Mouse (Mus musculus): Measurements from ENCODE around the gene Bcap31. TPM values are rescaled to one million over a fixed set of nuclear protein-coding genes. Genes with fewer than 3 reads are reported as not detected.

Bcap31 gene
- 227 TPM for polyA plus RNA-seq (2017; shearing (Covaris generic))

DNA sequence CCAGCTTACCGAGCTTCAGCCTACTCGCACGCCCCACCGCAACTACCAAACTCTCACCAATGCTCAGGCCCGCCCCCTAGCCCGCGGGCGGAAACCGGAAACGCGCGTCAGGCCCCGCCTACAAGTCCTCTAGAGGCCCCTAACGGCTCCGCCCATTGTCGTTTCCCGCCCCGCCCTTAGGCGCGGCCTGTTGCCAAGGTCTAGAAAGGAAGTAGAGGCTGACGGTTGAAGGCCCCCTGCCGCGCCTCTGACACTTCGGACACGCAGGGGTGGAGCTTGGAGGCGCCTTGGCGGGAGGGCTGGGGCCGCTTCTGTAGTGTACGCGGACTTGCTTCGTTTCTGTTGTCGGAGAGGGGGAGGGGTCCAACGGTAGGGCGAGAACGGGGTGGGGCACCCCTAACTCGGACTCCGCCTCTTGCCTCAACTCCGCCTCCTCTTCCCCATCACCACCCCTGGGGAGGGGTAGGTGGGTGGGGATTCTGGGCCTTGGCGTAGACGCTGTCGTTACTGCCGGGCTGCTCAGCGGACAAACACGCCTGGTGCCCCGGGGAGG is at the start of gene Bcap31, which contains the start of gene Abcd1:
Bcap31 (minus strand) TSS at position 67 of the 553 bp plus-strand sequence.
Abcd1 (plus strand) TSS at position 489 of the 553 bp plus-strand sequence.

DNA sequence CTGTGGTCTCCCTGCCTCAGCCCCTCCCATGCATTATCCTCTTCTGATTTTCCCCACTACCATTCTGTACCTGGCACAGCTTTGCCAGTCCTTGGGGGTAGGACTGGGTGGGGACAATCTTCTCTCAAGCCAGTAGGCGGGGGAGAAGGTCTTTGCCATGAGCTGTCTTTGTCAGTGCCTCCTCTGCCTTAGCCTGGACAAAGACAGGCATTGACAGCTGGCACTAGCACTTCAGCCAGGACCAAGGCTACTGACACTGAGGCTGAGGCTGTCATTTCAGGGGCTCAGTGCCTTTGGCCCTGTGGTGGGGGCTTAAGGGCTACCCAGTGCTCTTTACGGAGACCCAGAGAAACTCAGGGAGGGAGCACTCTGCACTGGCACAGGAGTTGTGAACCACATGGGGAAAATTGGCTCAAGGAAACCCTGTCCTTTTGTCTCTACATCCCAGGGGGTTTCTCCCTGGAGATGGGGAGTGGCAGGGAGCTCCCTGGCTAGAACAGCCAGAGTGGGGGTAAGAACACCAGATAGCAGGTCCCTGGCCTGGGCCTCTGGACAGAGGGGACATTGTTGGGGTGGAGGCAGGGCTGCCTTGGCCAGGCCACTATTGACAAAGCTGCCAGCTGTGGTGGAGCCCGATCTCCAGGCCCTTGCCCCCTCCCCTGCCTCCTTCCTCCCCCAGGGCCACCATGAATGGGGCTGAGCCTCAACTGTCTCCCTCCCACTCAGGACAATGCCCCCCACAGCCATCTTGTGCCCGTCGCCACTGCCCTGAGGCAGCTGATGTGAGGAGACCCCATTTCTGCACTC is 40.6 kb upstream of the Bcap31 start, which contains the start of gene Plxnb3:
Plxnb3 (plus strand) TSS at position 757 of the 807 bp plus-strand sequence.

DNA sequence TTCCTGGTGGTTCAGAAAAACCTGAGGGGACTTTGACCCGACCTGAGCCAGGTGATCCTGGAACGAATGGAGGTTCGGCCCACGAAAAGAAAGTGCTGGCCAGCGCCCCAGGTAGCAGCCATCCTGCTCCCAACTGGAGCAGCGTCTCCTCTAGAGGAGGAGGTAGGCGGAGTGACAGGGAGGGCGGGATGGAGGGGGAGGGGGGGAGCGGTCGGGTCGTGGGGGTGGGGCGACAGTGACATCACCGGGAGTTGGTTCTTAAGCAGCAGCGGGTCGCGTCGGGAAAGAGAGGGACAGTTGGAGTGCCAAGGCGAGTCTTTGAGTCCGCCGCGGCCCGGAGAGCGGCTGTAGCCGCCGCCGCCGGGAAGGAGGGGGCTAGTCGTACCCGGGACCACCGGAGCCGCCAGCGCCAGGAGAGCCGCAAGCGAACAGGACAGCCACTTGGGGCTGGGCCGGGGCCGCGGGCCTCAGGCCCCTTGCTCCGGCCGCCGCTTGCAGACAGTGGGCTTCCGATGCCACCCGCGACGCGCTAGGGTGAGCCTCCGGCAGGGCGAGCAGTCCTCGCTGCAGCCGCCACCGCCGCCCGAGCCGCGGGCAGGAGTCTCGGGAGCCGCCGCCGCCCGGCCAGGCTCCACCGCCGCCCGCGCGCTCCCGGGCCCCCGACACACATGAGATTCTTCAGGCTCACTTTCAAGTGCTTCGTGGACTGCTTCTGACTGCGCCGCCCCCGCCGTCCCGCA is 42.9 kb downstream of the Bcap31 start, which contains the start of gene Slc6a8:
Slc6a8 (plus strand) TSS at position 272 of the 740 bp plus-strand sequence.

DNA sequence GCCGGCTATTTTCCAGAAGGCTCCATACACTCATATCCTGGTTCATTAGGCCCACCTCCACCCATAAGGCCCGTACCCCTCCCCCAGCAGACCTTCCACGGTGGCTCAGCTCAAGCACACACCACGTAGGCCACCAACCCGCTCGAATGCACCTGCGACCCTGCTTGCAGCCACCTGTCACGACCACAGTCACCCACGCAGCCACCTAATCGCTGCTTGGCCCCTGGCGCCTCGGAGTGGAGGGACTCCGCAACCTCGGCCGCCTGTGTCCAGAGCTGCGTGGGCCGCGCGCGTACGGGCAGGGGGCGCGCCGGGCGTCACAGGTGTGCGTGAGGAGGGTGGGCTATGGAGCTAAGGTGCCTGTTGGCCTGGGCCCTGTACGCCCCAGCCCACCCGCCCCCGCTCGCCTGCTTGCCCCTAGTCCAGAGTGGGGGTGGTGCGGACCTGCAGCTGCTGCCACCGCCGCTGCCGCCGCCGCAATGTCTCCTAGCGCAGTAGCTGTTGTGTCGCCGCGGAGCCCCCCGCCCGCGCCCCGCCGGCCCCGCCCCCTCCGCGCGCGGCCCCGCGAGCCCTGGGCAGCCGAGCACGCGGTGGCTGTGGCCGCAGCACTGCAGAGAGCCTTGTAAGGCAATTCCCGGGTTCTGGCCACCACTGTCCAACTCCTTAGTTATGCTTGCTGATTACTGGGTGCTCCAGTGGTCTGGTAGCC is 56.2 kb downstream of the Bcap31 start, which contains the start of gene Pnck:
Pnck (minus strand) TSS at position 543 of the 709 bp plus-strand sequence.

DNA sequence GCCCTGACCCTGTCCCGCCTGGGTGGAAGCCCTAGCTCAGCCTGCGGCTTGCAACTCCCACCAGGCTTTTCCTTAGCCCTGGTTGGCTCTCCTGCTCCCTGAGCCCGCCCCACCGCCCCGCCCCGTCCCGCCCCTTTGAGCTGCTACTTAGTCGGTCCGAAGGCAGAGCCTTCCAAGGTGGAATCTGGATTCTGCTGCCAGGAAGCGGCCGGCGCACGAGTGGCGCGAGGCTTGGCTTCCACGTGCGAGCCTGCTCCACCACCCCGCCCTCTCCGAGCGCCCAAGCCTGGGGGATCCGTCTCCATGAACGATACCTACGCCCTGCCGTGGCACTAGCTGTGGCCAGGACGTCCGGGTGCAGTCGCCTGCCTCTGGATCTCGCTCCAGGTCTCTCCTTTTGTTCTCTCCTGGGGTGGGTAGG is 76.7 kb downstream of the Bcap31 start, which contains the start of gene Dusp9:
Dusp9 (plus strand) TSS at position 165 of the 421 bp plus-strand sequence.

Other genes with a start within 250 kb of the Bcap31 start
- not detected for gene Bgn, start 232.6 kb downstream of the Bcap31 start, polyA plus RNA-seq (2017; shearing (Covaris generic))
- gene Atp2b3, start 213.1 kb downstream of the Bcap31 start, polyA plus RNA-seq (2017; shearing (Covaris generic)), result not detected
- gene Dusp9, start 76.8 kb downstream of the Bcap31 start, polyA plus RNA-seq (2017; shearing (Covaris generic)), result not detected
- 1.1 TPM for gene Pnck, start 56.1 kb downstream of the Bcap31 start, polyA plus RNA-seq (2017; shearing (Covaris generic))
- gene Slc6a8, start 43.0 kb downstream of the Bcap31 start, polyA plus RNA-seq (2017; shearing (Covaris generic)), result not detected
- 23.2 TPM for gene Abcd1, start 422 bp upstream of the Bcap31 start, polyA plus RNA-seq (2017; shearing (Covaris generic))
- not detected for gene Plxnb3, start 40.9 kb upstream of the Bcap31 start, polyA plus RNA-seq (2017; shearing (Covaris generic))
- 0.41 TPM for gene Srpk3, start 58.2 kb upstream of the Bcap31 start, polyA plus RNA-seq (2017; shearing (Covaris generic))
- gene Idh3g, start 70.7 kb upstream of the Bcap31 start, polyA plus RNA-seq (2017; shearing (Covaris generic)), result 214 TPM
- 169 TPM for gene Ssr4, start 70.9 kb upstream of the Bcap31 start, polyA plus RNA-seq (2017; shearing (Covaris generic))
- 0.15 TPM for gene Pdzd4, start 108.8 kb upstream of the Bcap31 start, polyA plus RNA-seq (2017; shearing (Covaris generic))
- 2.3 TPM for gene Avpr2, start 175.9 kb upstream of the Bcap31 start, polyA plus RNA-seq (2017; shearing (Covaris generic))
- 32.4 TPM for gene L1cam, start 179.9 kb upstream of the Bcap31 start, polyA plus RNA-seq (2017; shearing (Covaris generic))
- gene Arhgap4, start 205.7 kb upstream of the Bcap31 start, polyA plus RNA-seq (2017; shearing (Covaris generic)), result 252 TPM
- gene Naa10, start 205.8 kb upstream of the Bcap31 start, polyA plus RNA-seq (2017; shearing (Covaris generic)), result 123 TPM
- 2.1 TPM for gene Renbp, start 214.7 kb upstream of the Bcap31 start, polyA plus RNA-seq (2017; shearing (Covaris generic))